Mouse (Mus musculus): ENCODE data around the gene Arvcf.

DNA sequence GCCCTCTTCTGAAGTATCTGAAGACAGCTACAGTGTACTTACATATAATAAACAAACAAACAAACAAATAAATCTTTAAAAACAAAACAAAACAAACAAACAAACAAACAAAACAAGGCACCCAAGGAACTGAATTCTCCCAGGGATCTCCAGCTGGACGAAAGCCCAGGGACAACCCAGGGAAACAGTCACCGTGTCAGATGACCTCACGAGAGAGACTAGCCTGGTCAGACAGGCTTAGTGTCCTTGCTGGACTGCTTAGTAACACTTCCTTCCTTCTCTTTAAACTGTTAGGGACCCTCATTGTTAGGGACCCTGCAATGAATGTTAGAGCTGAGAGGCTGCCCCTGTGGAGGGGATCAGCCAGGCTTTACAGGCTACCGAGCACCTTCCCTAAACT, 10.7 kb upstream of the Arvcf start:
- TF ChIP-seq CTCF (IDR thresholded peaks at IDR 0.05; ENCODE audit: control insufficient read depth, insufficient read depth, insufficient read length) (no peak), MAX (IDR thresholded peaks at IDR 0.05) (no peak), CEBPB (IDR thresholded peaks at IDR 0.05; ENCODE audit: low read depth) (no peak)

Measured in C2C12 (cell line).